Mouse (Mus musculus) embryo, embryonic 10 days (tissue): ENCODE measurements at regions not wholly inside any gene's neighbourhood (a gene's known extent, or its start where the extent isn't known, plus 50 kb on each side); places are given as distances from the start of the nearest gene placed in this dataset.

Source experiments
- DNase-seq: peaks from one replicate; pipeline ENCODE4 v3.0.0-alpha.2; 2015; ENCODE audit warnings: low spot score

DNA sequence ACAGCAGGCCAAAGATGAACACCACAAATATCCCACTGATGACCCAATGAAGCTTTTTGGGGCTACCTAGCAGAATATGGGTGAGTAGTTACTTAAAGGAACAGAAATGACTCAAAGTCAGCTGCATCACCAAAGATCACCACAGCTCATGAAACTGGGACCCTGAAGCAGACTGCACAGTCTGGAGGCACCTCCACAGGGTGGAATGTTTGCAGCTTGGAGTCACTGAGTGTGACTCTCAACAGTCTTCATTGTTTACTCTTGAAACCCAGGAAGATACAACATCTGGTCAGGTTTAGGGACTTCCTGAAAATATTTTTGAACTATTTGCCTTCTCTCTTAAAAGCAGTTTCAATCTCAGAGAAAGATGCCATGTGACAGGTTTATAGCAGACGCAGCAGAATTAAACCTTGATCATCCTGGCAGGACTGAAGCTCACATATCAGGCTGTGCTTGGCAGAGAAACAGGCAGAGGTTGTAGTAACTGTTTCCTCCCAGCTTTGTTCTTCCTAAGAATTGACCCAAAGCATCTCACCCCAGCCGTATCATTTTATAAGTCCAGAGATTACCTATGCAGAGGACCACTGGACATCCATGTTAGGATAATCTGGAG, 944.1 kb upstream of the Adgrl4 start:
- DNase-seq = no peak

DNA sequence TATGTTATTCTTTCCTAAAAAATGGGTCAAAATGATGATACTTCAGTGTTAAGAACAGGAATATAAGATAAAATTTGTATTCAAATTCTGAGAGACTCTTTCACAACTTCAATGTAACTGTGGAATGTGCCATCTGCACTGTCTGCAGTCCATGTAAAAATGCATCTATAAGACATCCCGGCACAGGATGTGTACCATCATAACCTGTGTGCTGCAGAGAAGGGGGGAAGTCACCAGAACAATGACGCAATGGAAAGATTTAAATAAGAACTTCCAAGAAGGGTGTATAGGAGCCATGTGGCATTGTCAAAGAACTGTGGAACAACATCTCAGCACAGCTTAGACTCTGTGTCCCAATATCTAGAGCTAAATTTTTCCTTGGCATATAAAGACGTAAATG, 906.7 kb upstream of the Adgrl4 start:
- DNase-seq = no peak

DNA sequence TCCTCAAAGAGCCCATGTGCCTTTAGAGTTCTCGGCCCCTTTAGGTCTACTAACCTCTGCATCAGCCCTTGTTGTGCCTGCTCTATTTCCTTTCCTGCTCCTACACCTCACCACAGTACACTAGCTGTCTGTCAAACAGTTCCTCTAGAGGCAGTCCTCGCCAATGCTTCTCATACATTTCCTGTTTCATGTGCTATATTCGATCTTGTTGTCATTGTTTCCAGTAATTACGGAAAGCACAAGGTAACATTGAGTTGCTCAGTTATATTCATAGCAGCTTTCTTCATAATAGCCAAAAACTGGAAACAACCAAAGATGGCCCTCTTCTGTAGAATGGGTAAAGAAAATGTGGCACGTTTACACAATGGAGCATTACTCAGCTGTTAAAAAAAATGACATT, 894.6 kb upstream of the Adgrl4 start:
- no peak for DNase-seq

DNA sequence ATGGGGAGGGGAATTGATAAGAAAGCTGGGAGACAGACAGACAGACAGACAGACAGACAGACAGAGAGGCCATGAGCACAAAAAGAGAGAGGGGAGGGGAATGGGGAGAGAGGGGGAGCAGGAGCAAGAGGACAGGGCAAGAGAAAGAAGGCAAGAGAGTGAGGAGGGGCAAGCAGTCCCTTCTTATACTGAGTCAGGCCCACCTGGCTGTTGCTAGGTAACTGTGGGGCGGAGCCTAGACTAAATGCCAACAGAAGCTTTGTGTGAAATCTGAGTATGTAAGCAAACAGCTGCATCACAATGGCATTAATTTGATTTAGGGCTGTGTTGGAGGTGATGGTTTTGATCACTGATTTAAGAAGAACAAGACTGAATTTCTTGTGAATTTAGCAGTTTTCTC, 849.2 kb upstream of the Adgrl4 start:
- DNase-seq = peak; percentile 30

DNA sequence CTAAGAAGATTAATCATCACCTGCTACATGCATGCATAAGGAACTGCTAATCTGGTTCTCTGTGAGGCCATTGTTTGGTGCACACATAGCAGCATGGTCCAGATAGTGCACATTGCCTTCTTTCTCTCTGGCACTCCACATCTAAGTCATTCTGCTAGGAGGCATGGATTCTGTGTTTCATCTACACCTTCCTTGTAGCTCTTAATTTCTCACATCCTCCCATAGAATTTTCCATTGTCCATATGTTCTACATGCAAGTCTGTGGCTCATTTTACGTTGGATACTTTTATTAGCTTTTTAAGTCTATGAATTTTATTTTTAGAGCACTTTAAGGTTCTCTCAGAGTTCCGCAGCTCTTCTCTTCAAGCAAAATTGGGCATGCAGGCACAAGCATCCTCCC, 846.7 kb upstream of the Adgrl4 start:
- DNase-seq = no peak

DNA sequence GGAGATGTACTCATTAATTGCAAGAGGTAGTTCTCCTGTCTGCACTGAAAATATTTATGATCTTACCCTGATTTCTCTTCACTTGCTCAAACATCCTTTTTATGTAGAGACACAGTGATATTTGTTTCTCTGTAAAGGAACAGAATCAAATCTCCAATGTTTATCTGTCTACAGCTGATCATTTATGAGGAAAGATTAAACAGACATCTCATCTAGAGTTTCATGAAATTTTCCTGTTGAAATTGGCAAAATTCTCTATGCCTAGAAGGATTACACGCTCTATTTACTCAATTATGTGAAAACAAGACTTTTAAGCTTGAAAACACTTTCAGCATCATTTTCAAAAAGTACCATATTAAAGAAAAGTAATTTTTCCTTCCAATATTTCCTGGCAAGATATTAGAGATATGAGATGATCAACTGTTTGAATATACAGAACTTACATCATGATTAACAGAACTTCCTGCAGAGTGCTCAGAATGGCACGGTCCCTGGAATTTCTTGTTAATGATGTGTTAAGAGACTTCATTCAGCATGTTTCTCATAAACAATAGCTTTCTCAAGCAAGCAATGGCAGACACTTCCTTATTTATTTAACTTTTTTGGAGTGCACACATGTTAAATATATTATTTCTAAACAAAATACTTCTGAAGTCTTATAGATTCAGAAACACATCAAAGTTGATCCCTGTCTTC, 834.1 kb upstream of the Adgrl4 start:
- DNase-seq = no peak

DNA sequence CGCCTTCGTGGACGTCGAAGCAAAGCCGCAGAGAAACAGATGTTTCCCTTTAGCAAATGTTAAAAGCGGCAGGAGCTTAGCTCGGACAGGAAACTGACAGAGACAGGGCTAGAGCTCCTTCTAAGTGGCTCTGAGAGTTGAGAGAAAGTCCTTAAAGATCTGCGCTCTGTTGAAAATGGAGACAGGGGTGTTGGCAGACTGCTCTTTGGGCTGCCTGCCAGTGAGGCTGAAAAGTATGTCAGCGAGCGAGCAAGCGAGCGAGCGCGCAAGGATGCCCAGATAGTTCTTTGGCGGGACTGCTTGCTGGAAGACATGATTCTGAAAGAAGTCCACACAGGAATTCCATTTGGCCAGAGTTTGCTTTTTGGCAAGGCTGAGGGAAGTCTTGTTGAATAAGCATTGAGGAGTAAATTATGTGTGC, 827.0 kb upstream of the Adgrl4 start:
- no peak for DNase-seq

DNA sequence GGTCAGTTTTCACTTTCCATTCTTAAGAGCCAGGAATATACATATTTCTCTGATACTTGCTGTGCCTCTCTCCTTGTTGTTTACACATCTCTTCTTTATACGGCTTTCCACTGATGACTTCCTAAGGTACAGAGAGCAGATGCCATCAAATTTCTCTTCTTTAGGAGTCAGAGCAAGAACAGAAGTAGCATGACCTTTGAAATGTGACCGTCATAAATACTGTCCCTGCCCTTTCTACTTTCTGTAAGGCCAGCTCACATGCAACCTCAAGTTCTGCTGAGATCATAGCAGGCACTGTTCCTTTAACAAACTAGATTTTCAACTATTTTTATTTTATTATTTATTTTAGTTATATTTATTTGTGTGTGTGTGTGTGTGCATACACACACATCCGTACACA, 800.1 kb upstream of the Adgrl4 start:
- DNase-seq = no peak

DNA sequence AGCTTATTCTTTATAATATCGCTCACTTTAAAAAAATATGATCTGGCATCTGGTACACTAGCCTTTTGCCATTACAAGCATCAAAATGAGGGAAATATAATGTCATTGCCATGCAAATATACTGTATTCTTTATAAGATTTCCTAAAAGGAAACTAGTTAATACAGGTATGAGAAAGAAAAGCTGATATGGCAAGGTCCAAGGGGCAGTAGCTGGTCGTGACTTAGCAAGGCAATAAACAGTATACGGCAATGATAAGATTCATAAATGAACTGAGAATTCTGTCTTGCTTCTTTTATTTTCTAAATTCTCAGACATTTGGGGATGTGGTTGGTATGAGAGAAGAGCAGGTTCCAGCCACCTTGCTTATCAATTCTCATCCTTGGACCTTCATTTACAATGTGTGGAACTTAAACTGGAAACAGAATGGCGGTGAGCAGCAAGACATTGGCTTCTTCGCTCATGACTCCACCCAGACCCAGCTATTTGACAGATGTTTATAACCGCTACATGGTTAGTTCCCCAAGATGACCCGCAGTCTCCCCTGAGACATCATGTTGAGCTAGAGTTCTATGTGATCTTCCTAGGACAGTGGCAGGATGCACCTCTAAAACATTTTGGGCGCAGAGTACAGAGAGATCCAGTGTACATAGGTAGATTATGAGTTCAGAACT, 797.5 kb upstream of the Adgrl4 start:
- DNase-seq = no peak

DNA sequence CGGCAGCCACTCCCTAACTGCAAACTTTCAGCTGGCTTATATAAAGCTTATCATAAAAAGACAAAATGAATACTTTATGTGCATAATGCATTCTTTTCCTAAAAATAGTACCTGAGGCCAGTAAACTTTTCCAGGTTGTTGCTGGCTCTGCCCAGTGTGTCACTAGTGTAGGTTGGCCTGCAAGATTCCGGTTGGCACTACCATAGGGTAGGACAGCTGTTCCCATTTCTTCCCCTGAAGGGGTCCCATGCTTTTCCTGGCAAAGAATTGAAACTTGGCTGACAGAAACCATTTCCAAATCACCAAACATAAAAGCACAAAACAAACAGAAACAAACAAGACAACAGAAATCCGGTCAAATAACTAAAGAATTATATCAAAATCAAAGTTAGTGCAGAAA, 789.6 kb upstream of the Adgrl4 start:
- no peak for DNase-seq

DNA sequence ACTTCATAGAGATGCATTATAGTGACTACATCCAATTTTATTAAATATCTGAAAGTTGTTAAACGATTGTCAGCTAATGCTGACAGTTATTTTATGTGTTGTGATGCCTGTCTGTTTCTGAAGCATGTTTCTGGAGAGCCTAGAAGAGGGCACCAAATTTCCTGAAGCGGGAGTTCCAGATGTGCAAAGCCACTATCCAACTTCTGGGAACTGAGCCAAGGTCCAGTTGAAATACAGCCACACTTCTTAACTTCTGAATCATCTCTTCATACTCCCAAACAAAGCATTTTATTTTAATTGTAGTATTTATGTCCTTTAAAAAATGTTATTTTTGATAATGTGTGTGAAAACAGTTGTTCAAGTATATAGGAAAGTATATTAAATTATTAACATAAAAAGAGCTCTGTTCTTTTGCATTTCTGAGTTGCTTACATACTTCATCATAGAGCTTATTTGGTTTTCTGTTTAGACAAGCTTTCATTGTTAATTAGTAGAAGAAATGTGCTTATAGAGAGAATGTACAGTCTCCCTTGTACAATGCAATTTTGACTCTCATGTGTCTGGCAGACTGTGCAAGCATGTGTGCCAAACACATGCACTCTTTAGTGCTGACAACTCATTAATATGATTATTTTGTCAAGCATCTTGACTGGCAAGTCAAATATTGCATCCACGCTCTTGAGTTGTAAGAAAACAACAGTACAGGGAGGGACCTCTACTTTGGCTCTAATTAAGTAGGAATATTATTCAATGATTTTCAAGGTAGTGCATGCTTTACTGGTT, 787.7 kb upstream of the Adgrl4 start:
- no peak for DNase-seq

DNA sequence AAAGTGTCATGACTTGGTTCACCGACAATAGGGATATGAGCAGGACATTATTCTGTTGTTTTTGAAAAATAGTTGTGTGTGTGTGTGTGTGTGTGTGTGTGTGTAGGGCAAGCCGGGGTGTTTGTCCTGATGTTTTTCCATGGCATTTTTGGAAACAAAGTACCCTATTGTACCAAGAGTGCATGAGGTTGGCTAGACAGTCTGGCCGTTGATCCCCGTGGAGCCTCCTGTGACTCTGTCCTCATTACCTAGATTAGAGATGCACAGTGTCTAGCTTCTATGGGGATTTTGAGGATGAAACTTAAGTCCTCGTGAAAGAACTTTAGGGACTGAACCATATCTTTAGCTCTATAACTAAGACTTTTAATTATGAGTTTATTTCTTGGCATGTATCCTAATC, 741.9 kb upstream of the Adgrl4 start:
- no peak for DNase-seq

DNA sequence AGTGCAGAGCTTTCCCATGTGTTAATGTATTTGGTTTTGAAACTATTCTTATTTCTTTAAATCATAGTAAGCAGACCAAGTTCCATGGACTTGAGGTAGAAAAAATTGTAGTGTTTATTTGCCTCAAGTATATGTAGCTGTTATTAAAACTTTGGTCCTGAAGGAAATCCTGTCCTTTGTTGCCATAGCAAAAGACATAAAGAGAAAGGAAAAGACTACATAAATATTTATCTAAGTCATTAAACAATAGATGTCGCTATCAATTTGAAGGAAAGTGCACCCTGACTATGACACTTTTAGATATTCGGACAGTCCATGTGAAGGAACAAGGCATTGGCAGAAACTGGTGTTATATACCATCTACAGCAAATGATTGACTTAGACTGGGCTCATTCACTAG, 737.7 kb upstream of the Adgrl4 start:
- no peak for DNase-seq
